Mouse (Mus musculus) ES-E14 (cell line): ENCODE data around the gene Hmgb1.

Experiments used
- HCFC1 ChIP-seq: IDR thresholded peaks from 2 replicates; pipeline ENCODE4 v1.6.1; 2012; ENCODE audit warnings: low read length, inconsistent platforms, borderline replicate concordance; ENCODE audit not compliant: insufficient read depth
- ZC3H11A ChIP-seq: IDR thresholded peaks from 2 replicates; pipeline ENCODE4 v1.6.1; 2012; ENCODE audit warnings: low read depth, mild to moderate bottlenecking, inconsistent platforms, low read length, borderline replicate concordance

GRCm38 (mm10) chr5:149067501-149067961, 116.8 kb downstream of the Hmgb1 start:
- TF ChIP-seq HCFC1 (no peak), ZC3H11A (no peak)
